Mouse (Mus musculus) gastrocnemius, adult 2 months (tissue): Measurements from ENCODE around the gene Apbb2. TPM values are rescaled to one million over a fixed set of nuclear protein-coding genes. Genes with fewer than 3 reads are reported as not detected.

Experiments used
- DNase-seq: peaks from one replicate; pipeline ENCODE4 v3.0.0; 2022
- H3K27ac ChIP-seq: fragments of 200-600 bp; 2 replicates; pipeline ENCODE4 v1.8.1; 2022; ENCODE audit warnings: mild to moderate bottlenecking
- H3K4me3 ChIP-seq: fragments of 200-600 bp; 2 replicates; pipeline ENCODE4 v1.8.1; 2022; ENCODE audit warnings: mild to moderate bottlenecking, moderate library complexity
- CTCF ChIP-seq: fragments of 200-600 bp; IDR thresholded peaks from 2 replicates; pipeline ENCODE4 v1.8.1; 2022; ENCODE audit warnings: antibody characterized with exemption, mild to moderate bottlenecking, moderate library complexity
- intact Hi-C: fragments of 180-260 bp; cut with DNase I; formaldehyde crosslinking; loops from one replicate; pipeline ENCODE4 v1.15.1; 2025
- total RNA-seq, 2 experiments: library from RNA; stranded (reverse); gene quantifications; 2 replicates each; pipeline ENCODE4 v1.2.3; 2021

The Apbb2 gene
- total RNA-seq, 2 experiments from 2014 or later: 35.9 to 43.2 TPM

- DNase-seq: no peak
- no peak for TF ChIP-seq CTCF
- intact Hi-C loops: no loop called here
- Histone ChIP-seq H3K27ac (peak overlapping the region; percentile 24; the same call in 1 of the 2 replicates), H3K4me3 (no peak overlapping the region)
Measured at GRCm38 (mm10) chr5:66473599-66473998, 145.0 kb downstream of the Apbb2 start.

DNA sequence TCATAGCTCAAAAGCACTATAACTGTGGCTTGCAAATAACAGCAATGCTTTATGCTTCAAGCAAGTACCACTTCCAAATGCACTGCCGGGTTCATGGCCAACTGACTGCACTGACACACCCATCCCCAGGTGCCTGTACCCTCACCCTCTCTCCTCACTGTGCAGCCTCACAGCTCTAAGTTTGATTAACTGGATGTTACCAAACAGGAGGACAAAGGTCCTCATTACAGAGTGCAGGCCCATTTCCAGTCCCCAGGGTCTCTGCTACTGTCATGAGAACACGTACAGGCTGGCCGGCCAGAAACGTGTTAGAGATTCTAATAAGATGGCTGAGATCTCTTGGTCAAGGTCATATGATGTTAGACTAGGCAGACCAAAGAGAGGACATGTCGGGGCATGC is 147.7 kb downstream of the Apbb2 start:
- TF ChIP-seq CTCF: no peak
- no peak for DNase-seq
- peak overlapping the region; percentile 68; the same call in 1 of the 2 replicates for H3K27ac ChIP-seq
- H3K4me3 ChIP-seq: no peak overlapping the region
- intact Hi-C loops: no loop called here

DNA sequence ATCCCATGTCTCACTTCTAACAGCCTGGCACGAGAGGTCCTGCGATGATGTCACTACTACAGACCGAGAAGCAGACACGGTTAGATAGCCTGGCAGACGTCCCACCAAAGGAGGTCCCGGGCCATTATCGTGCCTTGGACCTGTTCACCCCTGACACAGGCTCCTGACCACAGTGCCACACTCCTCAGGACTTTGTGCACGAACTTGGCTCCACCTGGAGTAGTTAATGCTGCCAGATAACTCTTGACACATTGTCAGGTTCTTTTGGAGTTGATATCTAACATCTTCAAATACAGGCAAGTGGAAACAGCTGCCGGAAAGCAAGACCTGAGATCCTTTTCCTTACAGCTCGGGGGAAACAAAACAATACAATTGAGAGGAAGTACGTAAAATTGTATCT is 148.9 kb downstream of the Apbb2 start:
- no peak overlapping the region for H3K4me3 ChIP-seq
- no peak for TF ChIP-seq CTCF
- intact Hi-C loops: no loop called here
- no peak for DNase-seq
- peak overlapping the region; percentile 41 for H3K27ac ChIP-seq

GRCm38 (mm10) chr5:66468331-66469001 is 150.1 kb downstream of the Apbb2 start:
- Histone ChIP-seq H3K4me3 (no peak overlapping the region), H3K27ac (no peak overlapping the region)
- DNase-seq: no peak
- intact Hi-C loops: no loop called here
- TF ChIP-seq CTCF: no peak

- intact Hi-C loops: no loop called here
Measured at GRCm38 (mm10) chr5:66462665-66463064, 155.9 kb downstream of the Apbb2 start.

GRCm38 (mm10) chr5:66458851-66459250 is 159.7 kb downstream of the Apbb2 start:
- TF ChIP-seq CTCF: no peak
- Histone ChIP-seq H3K4me3 (no peak overlapping the region), H3K27ac (peak overlapping the region; percentile 21; the same call in 1 of the 2 replicates)
- intact Hi-C loops: no loop called here
- DNase-seq: no peak

More at GRCm38 (mm10) chr5:66462665-66463064, 155.9 kb downstream of the Apbb2 start:
- Histone ChIP-seq H3K27ac (no peak overlapping the region), H3K4me3 (no peak overlapping the region)
- no peak for DNase-seq
- TF ChIP-seq CTCF: no peak

GRCm38 (mm10) chr5:66455271-66455670 is 163.3 kb downstream of the Apbb2 start:
- no peak for TF ChIP-seq CTCF
- no peak for DNase-seq
- intact Hi-C loops: no loop called here
- H3K27ac ChIP-seq: no peak overlapping the region
- H3K4me3 ChIP-seq: no peak overlapping the region

DNA sequence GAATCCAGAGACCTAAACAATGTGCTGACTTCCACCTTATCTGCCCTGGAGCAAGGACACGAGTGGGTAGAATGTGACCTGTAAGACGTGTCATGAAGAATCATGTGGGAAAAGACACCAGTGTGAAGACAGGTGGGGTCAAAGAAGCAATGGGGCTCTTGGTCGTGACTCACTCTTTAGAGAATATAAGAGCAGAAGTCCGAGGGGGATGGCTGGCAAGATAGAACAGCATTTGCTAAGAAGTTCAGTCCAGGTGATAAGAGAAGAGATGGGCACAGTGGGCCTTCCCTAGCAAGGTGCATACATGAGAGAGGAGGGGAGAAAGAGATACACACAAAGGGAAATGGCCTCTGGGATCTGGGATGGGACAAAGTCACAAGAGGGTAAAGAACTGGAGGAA is 163.8 kb downstream of the Apbb2 start:
- TF ChIP-seq CTCF: no peak

GRCm38 (mm10) chr5:66453106-66453505 is 165.5 kb downstream of the Apbb2 start:
- no peak for DNase-seq
- no peak for TF ChIP-seq CTCF
- Histone ChIP-seq H3K27ac (no peak overlapping the region), H3K4me3 (no peak overlapping the region)
- intact Hi-C loops: no loop called here

More for the DNA sequence above, 163.8 kb downstream of the Apbb2 start:
- no peak overlapping the region for H3K4me3 ChIP-seq
- DNase-seq: no peak
- H3K27ac ChIP-seq: no peak overlapping the region
- intact Hi-C loops: no loop called here

GRCm38 (mm10) chr5:66451561-66451960 is 167.0 kb downstream of the Apbb2 start:
- no peak for DNase-seq
- H3K4me3 ChIP-seq: no peak overlapping the region
- H3K27ac ChIP-seq: no peak overlapping the region
- intact Hi-C loops: no loop called here
- TF ChIP-seq CTCF: no peak

- H3K4me3 ChIP-seq: no peak overlapping the region
- no peak overlapping the region for H3K27ac ChIP-seq
- intact Hi-C loops: no loop called here
- no peak for DNase-seq
- TF ChIP-seq CTCF: no peak
Measured at GRCm38 (mm10) chr5:66445497-66445896, 173.1 kb downstream of the Apbb2 start.

DNA sequence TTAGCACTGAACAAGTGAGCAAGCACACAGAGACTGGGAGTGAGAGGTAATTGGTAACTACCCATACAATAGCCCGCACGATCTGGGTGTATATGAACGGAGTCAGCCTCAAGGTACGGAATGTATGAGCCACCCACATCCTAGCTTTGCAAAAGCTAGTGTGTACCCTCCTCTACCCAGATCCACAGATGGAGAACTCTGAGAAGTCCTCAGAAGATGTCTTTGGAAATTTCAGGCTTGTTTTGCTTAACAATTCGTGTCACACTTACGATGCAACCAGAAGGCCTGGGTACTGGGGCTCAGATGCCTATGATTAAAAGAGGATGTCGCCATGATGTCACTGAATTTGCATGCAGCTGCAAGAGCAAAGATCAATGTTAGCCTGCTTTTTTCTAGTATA is 176.3 kb downstream of the Apbb2 start:
- intact Hi-C loops: no loop called here
- no peak for DNase-seq
- H3K27ac ChIP-seq: no peak overlapping the region
- H3K4me3 ChIP-seq: no peak overlapping the region
- TF ChIP-seq CTCF: no peak

DNA sequence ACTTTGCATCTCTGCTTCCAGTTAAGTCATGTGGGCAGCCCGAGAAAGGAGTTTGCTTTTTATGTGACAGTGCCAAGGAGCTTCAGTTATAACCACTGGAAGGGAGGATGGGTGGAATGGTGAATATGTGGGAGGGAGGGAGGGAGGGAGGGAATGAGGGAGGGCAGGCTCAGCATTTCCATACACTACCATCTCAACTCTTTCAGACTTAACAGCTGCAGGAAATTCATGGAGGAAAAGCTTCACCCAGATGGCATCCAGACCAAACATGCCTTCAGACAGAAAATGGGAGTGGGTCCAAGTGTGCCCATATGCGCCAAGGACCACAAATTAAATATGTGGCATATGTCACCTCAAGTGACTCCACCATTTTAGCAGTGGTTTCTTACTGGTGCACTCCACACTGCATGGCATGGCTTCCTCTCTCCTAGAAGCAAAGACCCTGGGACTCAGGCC is 181.8 kb downstream of the Apbb2 start:
- intact Hi-C loops: no loop called here
- H3K27ac ChIP-seq: no peak overlapping the region
- no peak for DNase-seq
- TF ChIP-seq CTCF: no peak
- H3K4me3 ChIP-seq: no peak overlapping the region

DNA sequence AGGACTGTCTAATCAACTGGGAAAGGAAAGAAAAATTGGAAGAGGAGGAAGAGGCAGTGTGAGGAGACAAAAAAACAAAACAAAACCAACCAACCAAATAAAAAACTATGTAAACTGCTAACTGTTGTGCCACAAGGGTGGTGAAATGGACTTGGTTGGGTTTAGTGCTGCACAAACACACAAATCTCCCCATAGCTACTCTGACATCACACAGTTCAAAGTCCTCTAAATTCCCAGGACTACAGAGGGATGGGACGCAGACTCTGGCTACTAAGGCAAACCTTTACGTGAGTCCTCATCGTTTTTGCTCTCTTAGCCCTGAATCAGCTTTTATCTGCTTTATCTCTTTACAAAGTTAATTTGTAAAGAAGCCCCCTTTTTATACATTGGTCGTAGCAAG is 183.4 kb downstream of the Apbb2 start:
- Histone ChIP-seq H3K27ac (no peak overlapping the region), H3K4me3 (no peak overlapping the region)
- no peak for TF ChIP-seq CTCF
- no peak for DNase-seq
- intact Hi-C loops: no loop called here
